Mouse (Mus musculus) stomach, embryonic 15.5 days (tissue): ENCODE data around the gene Sqor. TPM values are rescaled to one million over a fixed set of nuclear protein-coding genes. Genes with fewer than 3 reads are reported as not detected.

Experiments
- polyA plus RNA-seq: library from polyadenylated mRNA; unstranded; fragments of >200 nt; fragmentation: Nextera tagmentation; extraction: Ambion mirVana; gene quantifications from 2 replicates; pipeline ENCODE4 v1.2.1, GENCODE M21; 2015

Gene Sqor
- polyA plus RNA-seq, 1 experiment from 2014 or later = 30.0 TPM

Other genes with a start within 250 kb of the Sqor start
- gene Gatm, start 153.9 kb upstream of the Sqor start, polyA plus RNA-seq = 22.4 and 28.5 TPM in 2 replicates
- gene AA467197, start 128.3 kb upstream of the Sqor start, polyA plus RNA-seq = 12.2 and 15.2 TPM in 2 replicates
- 9.3 and 9.6 TPM in 2 replicates for gene Slc30a4, start 62.6 kb upstream of the Sqor start, polyA plus RNA-seq
- 43.4 and 50.0 TPM in 2 replicates for gene Bloc1s6, start 26.7 kb upstream of the Sqor start, polyA plus RNA-seq